Mouse (Mus musculus) heart, adult 2 months (tissue): ENCODE results near the gene Usp10.

Experiments used
- EP300 ChIP-seq: fragments of 200-500 bp; IDR thresholded peaks from 2 replicates; pipeline ENCODE4 v1.6.1; 2011; ENCODE audit warnings: low read depth, low read length, control low read depth; ENCODE audit not compliant: insufficient read depth
- POLR2A ChIP-seq: fragments of 200-500 bp; IDR thresholded peaks from 2 replicates; pipeline ENCODE4 v1.6.1; 2011; ENCODE audit warnings: mild to moderate bottlenecking, low read depth, low read length, control low read depth; ENCODE audit not compliant: insufficient read depth

DNA sequence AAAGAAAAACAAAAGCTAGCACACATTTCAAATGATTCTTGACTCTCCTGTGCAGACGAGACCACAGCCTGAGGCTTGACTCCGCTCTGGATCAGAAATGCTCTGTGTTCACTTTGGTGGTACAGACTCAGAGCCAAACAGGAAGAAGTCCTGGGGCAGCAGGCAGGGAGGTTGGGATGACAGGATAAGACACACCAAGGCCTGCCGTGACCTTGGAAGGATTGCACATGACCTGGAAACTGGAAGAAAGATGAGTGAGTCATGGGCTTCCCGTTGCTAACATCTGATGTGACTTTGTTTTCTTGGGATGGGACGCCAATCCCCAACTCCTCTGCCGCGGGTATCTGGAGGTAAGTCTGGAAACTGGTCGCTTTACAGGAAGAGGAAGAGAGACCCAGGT, 8.2 kb upstream of the Usp10 start:
- no peak for TF ChIP-seq EP300
- TF ChIP-seq POLR2A = no peak
